ENCODE assay signal across 20 mouse cellular contexts in genomic region chr12:71925990-71926700, GRCm38 (mm10).
DNase-seq lines count a peak whose midpoint lies in the region; ATAC-seq lines count a peak whose summit lies in the region.
"Had no signal": no experiment of that assay in that cellular context is flagged by ENCODE, and none has a peak within 500 bp of the region (broad histone marks: within the 10 kb centered on the region; RNA-seq: fewer than 3 reads in every experiment).

No protein-coding gene starts in this region.

- H3K4me2 ChIP-seq in heart, embryonic 15.5 days = peak overlapping the region; percentile 12; the same call in 1 of the 2 replicates
- no peak overlapping the region for H3K4me2 ChIP-seq in kidney, embryonic 16.5 days (replicated peaks; ENCODE audit: low read depth, low read length)
- no peak overlapping the region for H3K4me2 ChIP-seq in neural tube, embryonic 13.5 days
- H3K4me2 ChIP-seq: embryonic facial prominence, embryonic 15.5 days; intestine, embryonic 15.5 days; limb, embryonic 15.5 days; stomach, embryonic 15.5 days had no signal

- no peaks in the 10 kb centered on the region for H3K36me3 ChIP-seq in heart, embryonic 15.5 days
- H3K36me3 ChIP-seq in kidney, embryonic 16.5 days (ENCODE audit: insufficient read depth, low read length) = no peaks in the 10 kb centered on the region
- no peaks in the 10 kb centered on the region for H3K36me3 ChIP-seq in neural tube, embryonic 13.5 days
- H3K36me3 ChIP-seq: embryonic facial prominence, embryonic 15.5 days; intestine, embryonic 15.5 days; limb, embryonic 15.5 days; stomach, embryonic 15.5 days had no signal

- no peak overlapping the region for H3K4me3 ChIP-seq in heart, embryonic 15.5 days
- H3K4me3 ChIP-seq in kidney, embryonic 16.5 days (ENCODE audit: low read length) = no peak overlapping the region
- no peak overlapping the region for H3K4me3 ChIP-seq in neural tube, embryonic 13.5 days
- H3K4me3 ChIP-seq: embryonic facial prominence, embryonic 15.5 days; intestine, embryonic 15.5 days; limb, embryonic 15.5 days; stomach, embryonic 15.5 days had no signal

- intact Hi-C loops in heart, postnatal 14 days (cut with DNase I) = no loop called here
- intact Hi-C loops in left cerebral cortex, postnatal 14 days (cut with DNase I) = no loop called here

- ATAC-seq in heart, embryonic 15.5 days (replicated peaks; ENCODE audit: insufficient number of reproducible peaks, insufficient read depth, low FRiP score, low read depth) = no peak
- ATAC-seq in kidney, embryonic 16.5 days (ENCODE audit: low FRiP score, low TSS enrichment) = peak; percentile 76
- ATAC-seq in neural tube, embryonic 13.5 days (ENCODE audit: low read depth) = peak; percentile 34; the same call in 1 of the 2 replicates
- ATAC-seq: intestine, embryonic 15.5 days had no signal

- no peak for DNase-seq in heart, postnatal 14 days
- DNase-seq in kidney, adult 18-20 months = no peak
- no peak for DNase-seq in neural tube, embryonic 10.5 days (ENCODE audit: extremely low spot score, low spot score)
- DNase-seq in left cerebral cortex, postnatal 14 days (ENCODE audit: low spot score in 2 of 2) = no peak
- DNase-seq: adrenal gland, adult 8-10 months; cerebellum, adult 11 months; cerebellum, postnatal 14 days; embryo, embryonic 11 days; gastrocnemius, postnatal 10 days; heart, postnatal 10 days; right cerebral cortex, postnatal 14 days; thymus, postnatal 14 days had no signal

- peaks cover 54% of the 10 kb centered on the region for H3K4me1 ChIP-seq in heart, embryonic 15.5 days (replicated peaks)
- peaks cover 30% of the 10 kb centered on the region for H3K4me1 ChIP-seq in kidney, embryonic 16.5 days (ENCODE audit: insufficient read depth, low read length)
- peaks cover 50% of the 10 kb centered on the region for H3K4me1 ChIP-seq in neural tube, embryonic 13.5 days (replicated peaks)
- H3K4me1 ChIP-seq: intestine, embryonic 15.5 days; stomach, embryonic 15.5 days had no signal

- no peaks in the 10 kb centered on the region for H3K9me3 ChIP-seq in heart, embryonic 15.5 days (replicated peaks)
- H3K9me3 ChIP-seq in kidney, embryonic 16.5 days (ENCODE audit: low read length) = no peaks in the 10 kb centered on the region
- no peaks in the 10 kb centered on the region for H3K9me3 ChIP-seq in neural tube, embryonic 13.5 days
- H3K9me3 ChIP-seq: embryonic facial prominence, embryonic 15.5 days; G1E; intestine, embryonic 15.5 days; limb, embryonic 15.5 days; stomach, embryonic 15.5 days had no signal

- 24% methylated on average over 11 of the region's 11 CpGs for WGBS in heart, embryonic 15.5 days
- 46% methylated on average over 11 of the region's 11 CpGs for WGBS in kidney, embryonic 16.5 days
- WGBS in neural tube, embryonic 13.5 days = 58% methylated on average over 11 of the region's 11 CpGs

- H3K9ac ChIP-seq in heart, embryonic 15.5 days = no peak overlapping the region
- no peak overlapping the region for H3K9ac ChIP-seq in kidney, embryonic 16.5 days (replicated peaks; ENCODE audit: low read length)
- H3K9ac ChIP-seq in neural tube, embryonic 13.5 days = no peak overlapping the region
- H3K9ac ChIP-seq: embryonic facial prominence, embryonic 15.5 days; intestine, embryonic 15.5 days; limb, embryonic 15.5 days; stomach, embryonic 15.5 days had no signal

- peak overlapping the region; percentile 61 for H3K27ac ChIP-seq in heart, embryonic 15.5 days
- peak overlapping the region; percentile 50; the same call in 1 of the 2 replicates for H3K27ac ChIP-seq in kidney, embryonic 16.5 days (ENCODE audit: low read length)
- H3K27ac ChIP-seq in neural tube, embryonic 13.5 days (replicated peaks) = peak overlapping the region; percentile 61
- H3K27ac ChIP-seq: embryonic facial prominence, embryonic 15.5 days; intestine, embryonic 15.5 days; limb, embryonic 15.5 days; stomach, embryonic 15.5 days had no signal

- no peaks in the 10 kb centered on the region for H3K27me3 ChIP-seq in heart, embryonic 15.5 days
- no peaks in the 10 kb centered on the region for H3K27me3 ChIP-seq in kidney, embryonic 16.5 days (ENCODE audit: insufficient read depth, low read length)
- no peaks in the 10 kb centered on the region for H3K27me3 ChIP-seq in neural tube, embryonic 13.5 days
- H3K27me3 ChIP-seq: embryonic facial prominence, embryonic 15.5 days; intestine, embryonic 15.5 days; limb, embryonic 15.5 days; stomach, embryonic 15.5 days had no signal
